Mouse (Mus musculus) G1E (cell line): ENCODE measurements around the gene Tex33. TPM values are rescaled to one million over a fixed set of nuclear protein-coding genes. Genes with fewer than 3 reads are reported as not detected.

ENCODE experiments used
- ATAC-seq: 2 replicates; pipeline ENCODE4 v1.8.0; 2016; ENCODE audit warnings: mild to moderate bottlenecking; ENCODE audit not compliant: insufficient number of reproducible peaks, poor library complexity, low FRiP score, severe bottlenecking; ENCODE audit errors: extremely low read depth
- DNase-seq: peaks from one replicate; pipeline ENCODE4 v3.0.0; 2012; ENCODE audit warnings: low spot score
- H3K27me3 ChIP-seq: 2 replicates; pipeline ENCODE4 v1.6.1; 2012; ENCODE audit warnings: mild to moderate bottlenecking, low read length, inconsistent platforms; ENCODE audit not compliant: insufficient read depth
- H3K36me3 ChIP-seq: replicated peaks from 2 replicates; pipeline ENCODE3; 2012; ENCODE audit warnings: mild to moderate bottlenecking, inconsistent platforms
- H3K4me1 ChIP-seq: 2 replicates; pipeline ENCODE4 v1.6.1; 2012; ENCODE audit warnings: low read depth, low read length, inconsistent platforms, mixed read lengths; ENCODE audit not compliant: insufficient read depth
- H3K4me3 ChIP-seq: 2 replicates; pipeline ENCODE4 v1.5.1; 2012; ENCODE audit warnings: low read depth, mild to moderate bottlenecking, inconsistent platforms, low read length, moderate library complexity, mixed read lengths
- H3K9me3 ChIP-seq: replicated peaks from 2 replicates; pipeline ENCODE4 v1.6.1; 2012; ENCODE audit warnings: inconsistent platforms
- CTCF ChIP-seq: IDR thresholded peaks from 2 replicates; pipeline ENCODE4 v1.5.1; 2012; ENCODE audit warnings: low read depth, low read length, inconsistent platforms, mixed read lengths
- GATA1 ChIP-seq: IDR thresholded peaks from 2 replicates; pipeline ENCODE4 v1.6.1; 2012; ENCODE audit warnings: borderline replicate concordance, low read length, inconsistent platforms, mixed read lengths
- GATA2 ChIP-seq: IDR thresholded peaks from 2 replicates; pipeline ENCODE4 v1.6.1; 2012; ENCODE audit warnings: low read depth, low read length, inconsistent platforms, borderline replicate concordance
- POLR2AphosphoS5 ChIP-seq: IDR thresholded peaks from 2 replicates; pipeline ENCODE4 v1.6.1; 2012; ENCODE audit warnings: low read depth, low read length, inconsistent platforms; ENCODE audit not compliant: insufficient replicate concordance
- TAL1 ChIP-seq: conservative IDR thresholded peaks from 2 replicates; pipeline ENCODE4 v1.6.1; 2012; ENCODE audit warnings: low read depth, low read length, inconsistent platforms, mixed read lengths
- polyA plus RNA-seq: library from polyadenylated mRNA; stranded (reverse); fragments of >175 nt; gene quantifications from 2 replicates; pipeline ENCODE4 v1.2.3, GENCODE M21; 2012
- total RNA-seq, 2 experiments: library from RNA; stranded (forward) in 1 of 2; stranded (reverse) in 1 of 2; fragments of 200-1000 nt in 1 of 2; fragments of >200 nt in 1 of 2; fragmentation: Nextera tagmentation in 1 of 2; gene quantifications; 2 replicates each; pipeline ENCODE4 v1.2.3; 2014 to 2017

Tex33 gene
- total and polyA plus RNA-seq, 3 experiments: 0.49 TPM; not detected in 2

GRCm38 (mm10) chr15:78406293-78406934 is 10.7 kb upstream of the Tex33 start, which contains the start of gene Mpst:
TSS of gene Mpst (plus strand) at chr15:78406416.
- peaks cover 5% of the 10 kb centered on the region for H3K9me3 ChIP-seq
- peaks cover 39% of the 10 kb centered on the region for H3K4me1 ChIP-seq
- no peak for TF ChIP-seq GATA1
- no peak for TF ChIP-seq CTCF
- no peak for TF ChIP-seq TAL1
- no peak for TF ChIP-seq GATA2
- no peak for TF ChIP-seq POLR2AphosphoS5
- ATAC-seq (peak; percentile 90), DNase-seq (peak; percentile 93)
- peaks cover 40% of the 10 kb centered on the region for H3K27me3 ChIP-seq
- H3K4me3 ChIP-seq: peak within 1 kb of the TSS; percentile 72
- peaks cover 25% of the 10 kb centered on the region for H3K36me3 ChIP-seq

- Histone ChIP-seq H3K4me1 (peaks cover 37% of the 10 kb centered on the region), H3K4me3 (peak within 1 kb of the TSS; percentile 72), H3K27me3 (peaks cover 48% of the 10 kb centered on the region), H3K9me3 (peaks cover 5% of the 10 kb centered on the region), H3K36me3 (peaks cover 18% of the 10 kb centered on the region)
- ATAC-seq: no peak
- TF ChIP-seq TAL1 (no peak), CTCF (no peak), GATA2 (no peak), POLR2AphosphoS5 (no peak), GATA1 (no peak)
- peak; percentile 20 for DNase-seq
Measured at GRCm38 (mm10) chr15:78405517-78406211, 10.0 kb upstream of the Tex33 start, which contains the start of gene Tst. TSS of gene Tst (minus strand) at chr15:78405907.

- Histone ChIP-seq H3K9me3 (peaks cover 2% of the 10 kb centered on the region), H3K27me3 (peaks cover 46% of the 10 kb centered on the region), H3K4me3 (peak overlapping the region; percentile 72; the same call in 1 of the 2 replicates), H3K4me1 (peaks cover 37% of the 10 kb centered on the region), H3K36me3 (peaks cover 12% of the 10 kb centered on the region)
- ATAC-seq: no peak
- TF ChIP-seq POLR2AphosphoS5 (no peak), TAL1 (no peak), GATA1 (no peak), CTCF (no peak), GATA2 (no peak)
- DNase-seq: no peak
Measured at GRCm38 (mm10) chr15:78405098-78405497, 9.4 kb upstream of the Tex33 start.

DNA sequence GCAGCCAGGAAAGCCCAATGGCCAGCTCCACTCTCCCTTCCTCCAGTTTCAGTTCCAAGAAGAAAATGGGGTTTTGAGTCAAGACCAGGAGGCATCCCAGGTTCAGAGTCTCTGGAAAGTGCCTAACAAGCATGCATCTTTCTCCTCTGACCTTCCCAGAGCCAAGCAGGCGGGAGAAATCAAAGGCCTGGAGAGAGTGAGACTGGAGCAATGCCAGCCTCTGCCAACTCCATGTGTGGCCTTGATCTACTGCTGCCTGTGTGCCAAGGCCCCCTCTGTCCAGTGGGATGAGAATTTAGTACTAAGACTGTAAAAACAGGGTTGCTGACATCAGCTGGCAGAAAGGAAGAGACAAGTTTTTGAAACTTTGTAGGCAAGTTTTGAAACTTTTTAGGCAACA is 8.2 kb upstream of the Tex33 start:
- ATAC-seq (no peak), DNase-seq (no peak)
- Histone ChIP-seq H3K36me3 (peaks cover 7% of the 10 kb centered on the region), H3K4me1 (peaks cover 37% of the 10 kb centered on the region), H3K4me3 (no peak overlapping the region), H3K27me3 (peaks cover 52% of the 10 kb centered on the region), H3K9me3 (no peaks in the 10 kb centered on the region)
- TF ChIP-seq POLR2AphosphoS5 (no peak), GATA2 (no peak), TAL1 (no peak), GATA1 (no peak), CTCF (no peak)

DNA sequence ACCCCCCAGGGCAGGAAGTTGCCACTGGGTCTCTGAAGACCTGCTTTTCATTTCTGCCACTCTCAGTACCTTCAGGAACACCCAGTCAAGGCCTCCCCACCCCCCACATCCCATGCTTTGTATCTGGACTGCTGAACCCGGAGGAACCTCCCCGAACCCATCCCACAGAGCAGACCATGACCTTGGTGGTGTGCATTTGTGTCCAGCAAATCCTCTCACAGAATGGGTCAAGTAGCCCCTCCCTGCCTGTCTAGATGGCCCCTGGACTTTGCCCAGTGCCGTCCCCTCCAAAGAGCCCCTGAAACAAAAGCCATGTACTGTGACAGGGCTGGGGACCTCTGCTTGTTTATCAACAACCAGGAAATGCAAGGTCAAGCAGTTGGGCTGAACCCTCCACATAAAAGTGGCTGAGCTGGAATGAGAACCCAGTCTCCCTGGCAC is 7.6 kb upstream of the Tex33 start:
- Histone ChIP-seq H3K27me3 (peaks cover 58% of the 10 kb centered on the region), H3K4me1 (peaks cover 32% of the 10 kb centered on the region), H3K4me3 (no peak overlapping the region), H3K9me3 (no peaks in the 10 kb centered on the region), H3K36me3 (peaks cover 2% of the 10 kb centered on the region)
- DNase-seq: no peak
- ATAC-seq: no peak
- TF ChIP-seq POLR2AphosphoS5: no peak
- TF ChIP-seq GATA1: no peak
- TF ChIP-seq GATA2: no peak
- no peak for TF ChIP-seq TAL1

GRCm38 (mm10) chr15:78402423-78402822 is 6.7 kb upstream of the Tex33 start:
- TF ChIP-seq CTCF: no peak
- no peak for TF ChIP-seq GATA1
- TF ChIP-seq POLR2AphosphoS5: no peak
- TF ChIP-seq GATA2: no peak
- TF ChIP-seq TAL1: no peak
- peaks cover 23% of the 10 kb centered on the region for H3K4me1 ChIP-seq
- ATAC-seq (no peak), DNase-seq (no peak)
- H3K9me3 ChIP-seq: no peaks in the 10 kb centered on the region
- no peaks in the 10 kb centered on the region for H3K36me3 ChIP-seq
- no peak overlapping the region for H3K4me3 ChIP-seq
- peaks cover 67% of the 10 kb centered on the region for H3K27me3 ChIP-seq

DNA sequence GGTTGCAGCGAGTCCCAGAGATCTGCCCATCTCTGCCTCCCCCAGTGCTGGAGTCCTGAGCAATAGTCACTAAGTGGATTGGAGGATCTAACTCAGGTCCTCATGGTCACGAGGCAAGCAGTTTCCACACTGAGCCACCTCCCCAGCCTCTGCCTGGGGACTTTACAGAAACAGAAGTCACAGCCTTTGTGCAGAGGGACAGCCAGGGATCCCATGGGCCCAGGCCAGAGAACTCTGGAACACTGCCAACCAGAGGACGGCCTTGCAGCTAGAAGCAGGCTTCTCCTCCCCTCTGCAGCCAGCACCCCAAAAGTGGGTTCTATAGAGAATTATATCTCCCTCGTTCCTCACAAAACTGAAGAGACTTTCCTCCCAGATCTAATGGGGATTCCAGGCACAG is 6.2 kb upstream of the Tex33 start:
- H3K4me1 ChIP-seq: peaks cover 18% of the 10 kb centered on the region
- peaks cover 67% of the 10 kb centered on the region for H3K27me3 ChIP-seq
- ATAC-seq: no peak
- no peaks in the 10 kb centered on the region for H3K36me3 ChIP-seq
- no peaks in the 10 kb centered on the region for H3K9me3 ChIP-seq
- no peak overlapping the region for H3K4me3 ChIP-seq
- TF ChIP-seq GATA2 (no peak), TAL1 (no peak), GATA1 (no peak), POLR2AphosphoS5 (no peak)
- DNase-seq: no peak
